Comparison of ENCODE assay signal across 8 mouse cellular contexts in the genomic region with DNA sequence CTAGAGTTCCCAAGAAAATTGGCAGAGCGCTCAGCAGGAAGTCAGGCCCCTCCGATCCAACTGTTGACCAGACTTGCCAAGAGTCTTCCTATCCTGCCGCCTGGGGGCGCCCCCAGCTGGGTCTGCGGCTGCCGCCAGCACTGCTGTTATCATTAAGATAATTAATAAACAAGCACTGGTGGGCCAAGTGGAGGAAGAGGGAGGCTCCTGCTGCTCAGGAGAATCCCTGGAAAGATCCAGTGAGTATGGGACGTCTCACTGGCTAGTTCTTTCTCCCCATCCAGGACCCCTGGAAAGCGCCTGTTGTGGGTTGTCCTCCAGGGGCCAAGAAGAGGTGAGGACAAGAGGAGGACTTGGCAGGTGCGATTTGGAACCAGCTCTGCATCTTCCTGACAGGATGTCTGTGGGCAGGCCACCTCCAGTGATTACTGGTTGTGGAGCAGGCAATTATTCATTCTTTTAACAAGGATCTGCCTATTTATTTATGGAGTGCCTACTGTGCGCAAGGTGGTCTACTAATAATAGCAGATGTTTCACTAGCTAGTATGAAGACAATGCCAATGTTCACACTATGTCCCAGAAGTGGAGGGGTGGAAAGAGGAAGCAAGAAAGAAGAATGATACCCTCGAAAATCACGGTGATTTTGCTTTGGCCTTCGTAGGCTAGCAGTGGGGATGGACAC. TPM values are rescaled to one million over a fixed set of nuclear protein-coding genes. Genes with fewer than 3 reads are reported as not detected.
DNase-seq lines count a peak whose midpoint lies in the region; ATAC-seq and TF ChIP-seq lines count a peak whose summit lies in the region.

No protein-coding gene starts in this region.

- no peaks in the 10 kb centered on the region for H3K79me2 ChIP-seq in heart, adult 2 months (replicated peaks; ENCODE audit: control insufficient read depth, insufficient read depth, low read length)

- no peaks in the 10 kb centered on the region for H3K27me3 ChIP-seq in cerebellum, adult 2 months (ENCODE audit: control insufficient read depth, insufficient read depth, low read length)
- H3K27me3 ChIP-seq in heart, adult 2 months (ENCODE audit: control insufficient read depth, insufficient read depth, low read length), result peaks cover 1% of the 10 kb centered on the region; the same call in 1 of the 2 replicates
- no peaks in the 10 kb centered on the region; the same call in 1 of the 2 replicates for H3K27me3 ChIP-seq in lung, embryonic 16.5 days (ENCODE audit: control insufficient read depth, insufficient read depth, low read depth, low read length)

- no peak overlapping the region; the same call in 1 of the 2 replicates for H3K27ac ChIP-seq in cerebellum, adult 2 months (ENCODE audit: insufficient read depth, low read length)
- H3K27ac ChIP-seq in heart, adult 2 months, result no peak overlapping the region; the same call in 1 of the 2 replicates
- H3K27ac ChIP-seq in lung, embryonic 16.5 days (ENCODE audit: low read length), result no peak overlapping the region

- ATAC-seq in lung, embryonic 16.5 days (ENCODE audit: low read depth), result peak; percentile 53
- ATAC-seq in monocyte, adult 5-6 weeks (replicated peaks; ENCODE audit: insufficient number of reproducible peaks, low FRiP score, low TSS enrichment, poor library complexity, severe bottlenecking), result no peak

- peaks cover 25% of the 10 kb centered on the region for H3K4me1 ChIP-seq in cerebellum, adult 2 months (ENCODE audit: control insufficient read depth, insufficient read depth, low read length)
- peaks cover 2% of the 10 kb centered on the region for H3K4me1 ChIP-seq in heart, adult 2 months (ENCODE audit: control insufficient read depth, insufficient read depth, low read length)
- peaks cover 29% of the 10 kb centered on the region for H3K4me1 ChIP-seq in lung, embryonic 16.5 days (replicated peaks; ENCODE audit: control insufficient read depth, insufficient read depth, low read length)

- peak overlapping the region; percentile 100 for H3K4me3 ChIP-seq in cerebellum, adult 2 months (replicated peaks; ENCODE audit: insufficient read depth, low read depth, low read length)
- H3K4me3 ChIP-seq in heart, adult 2 months, result 0 out of 2 replicates have a peak overlapping the region, but pooled peaks have one; percentile 2
- H3K4me3 ChIP-seq in lung, embryonic 16.5 days (ENCODE audit: low read length), result no peak overlapping the region

- no peaks in the 10 kb centered on the region for H3K9me3 ChIP-seq in lung, embryonic 16.5 days (ENCODE audit: control insufficient read depth, low read length)

- H3K9ac ChIP-seq in heart, adult 2 months (ENCODE audit: low read depth, low read length), result no peak overlapping the region
- no peak overlapping the region for H3K9ac ChIP-seq in lung, embryonic 16.5 days (ENCODE audit: low read length)

- TF ChIP-seq CTCF in cerebellum, adult 2 months (IDR thresholded peaks at IDR 0.05; ENCODE audit: borderline replicate concordance, insufficient read depth, low read depth, low read length), result peak; percentile 43; the same call in 1 of the 2 replicates
- peak; percentile 84 for TF ChIP-seq CTCF in heart, adult 2 months (IDR thresholded peaks at IDR 0.05)

- peak; percentile 42 for DNase-seq in urinary bladder, adult 18-20 months (ENCODE audit: low spot score in 2 of 2)
- no peak for DNase-seq in urinary bladder, postnatal 10 days (ENCODE audit: low spot score)
- DNase-seq in cerebellum, adult 2 months, result peak; percentile 68
- DNase-seq in heart, adult 2 months, result peak; percentile 73 to 75
- DNase-seq in kidney, adult 8-10 months, result peak; percentile 24 to 41
- DNase-seq in retina, postnatal 1 day, result peak; percentile 82

- 5% methylated on average over 13 of the region's 13 CpGs for WGBS in cerebellum, adult 2 months
- 9% methylated on average over 13 of the region's 13 CpGs for WGBS in heart, adult 2 months
- WGBS in lung, embryonic 16.5 days, result 11% methylated on average over 13 of the region's 13 CpGs

- TF ChIP-seq POLR2A in cerebellum, adult 2 months (IDR thresholded peaks at IDR 0.05; ENCODE audit: borderline replicate concordance, insufficient read depth, low read length), result no peak
- no peak for TF ChIP-seq POLR2A in heart, adult 2 months (IDR thresholded peaks at IDR 0.05; ENCODE audit: insufficient read depth, low read depth, low read length)

- intact Hi-C loops in heart, adult 2 months (cut with DNase I), result loop anchor here (5.0 kb wide), 1 partner anchor 99 kb away; a partner anchor contains a TSS

- H3K36me3 ChIP-seq in heart, adult 2 months (ENCODE audit: control insufficient read depth, insufficient read depth, low read length), result no peaks in the 10 kb centered on the region
- H3K36me3 ChIP-seq in lung, embryonic 16.5 days (ENCODE audit: control insufficient read depth, insufficient read depth, low read length), result no peaks in the 10 kb centered on the region

- TF ChIP-seq EP300 in heart, adult 2 months (IDR thresholded peaks at IDR 0.05; ENCODE audit: insufficient read depth, low read depth, low read length), result no peak

- H3K4me2 ChIP-seq in lung, embryonic 16.5 days (ENCODE audit: low read depth, low read length), result peak overlapping the region; percentile 97; the same call in 1 of the 2 replicates

RNA-seq across cellular contexts. Expression of a gene that starts 0.9 kb away (rescaled TPM):
- 150 and 154 TPM in 2 replicates for polyA plus RNA-seq in cerebellum, adult 2 months (2012; rRNA removed)
- 1 to 10 TPM; 1.2 to 1.5 TPM for total RNA-seq in heart, adult 2 months (2021)
- polyA plus RNA-seq in heart, adult 2 months (2012; rRNA removed), result 1.6 and 2.7 TPM in 2 replicates
- 17.0 and 20.1 TPM in 2 replicates for polyA plus RNA-seq in lung, embryonic 16.5 days (2015; fragmentation: Nextera tagmentation; extraction: Ambion mirVana)
- total RNA-seq in monocyte, adult 5-6 weeks (2017), result 0.67 to 1.9 TPM in 2 of 3 replicates, not detected in the other

RNA-seq across cellular contexts. Expression of a gene that starts 11.1 kb away (rescaled TPM):
- 15.9 and 17.5 TPM in 2 replicates for polyA plus RNA-seq in cerebellum, adult 2 months (2012; rRNA removed)
- total RNA-seq in heart, adult 2 months (2021), result 10 to 100 TPM; 12.2 to 13.3 TPM
- polyA plus RNA-seq in heart, adult 2 months (2012; rRNA removed), result 10.5 and 12.1 TPM in 2 replicates
- polyA plus RNA-seq in lung, embryonic 16.5 days (2015; fragmentation: Nextera tagmentation; extraction: Ambion mirVana), result 28.2 and 31.3 TPM in 2 replicates
- total RNA-seq in monocyte, adult 5-6 weeks (2017), result 5.3 to 13.1 TPM (median 8.3 TPM) in 3 replicates

RNA-seq across cellular contexts. Expression of a gene that starts 38.2 kb away (rescaled TPM):
- 16.5 and 19.1 TPM in 2 replicates for polyA plus RNA-seq in cerebellum, adult 2 months (2012; rRNA removed)
- total RNA-seq in heart, adult 2 months (2021), result not detected
- 0.09 and 0.39 TPM in 2 replicates for polyA plus RNA-seq in heart, adult 2 months (2012; rRNA removed)
- 1.3 and 1.5 TPM in 2 replicates for polyA plus RNA-seq in lung, embryonic 16.5 days (2015; fragmentation: Nextera tagmentation; extraction: Ambion mirVana)
- total RNA-seq in monocyte, adult 5-6 weeks (2017), result 0.21 to 0.87 TPM in 2 of 3 replicates, not detected in the other

RNA-seq across cellular contexts. Expression of a gene that starts 56.2 kb away (rescaled TPM):
- polyA plus RNA-seq in cerebellum, adult 2 months (2012; rRNA removed), result 65.2 and 78.5 TPM in 2 replicates
- under 1 TPM; 0.52 to 0.59 TPM for total RNA-seq in heart, adult 2 months (2021)
- polyA plus RNA-seq in heart, adult 2 months (2012; rRNA removed), result 0.44 and 1.3 TPM in 2 replicates
- 3.0 and 3.6 TPM in 2 replicates for polyA plus RNA-seq in lung, embryonic 16.5 days (2015; fragmentation: Nextera tagmentation; extraction: Ambion mirVana)
- total RNA-seq in monocyte, adult 5-6 weeks (2017), result 0.32 TPM in 1 of 3 replicates, not detected in the others
